Mouse (Mus musculus) cerebellum, adult 9-11 months (tissue): ENCODE measurements around the gene 2810004N23Rik.

Experiments used
- DNase-seq: peaks from one replicate; pipeline ENCODE4 v3.0.0; 2022

The 2810004N23Rik gene

DNA sequence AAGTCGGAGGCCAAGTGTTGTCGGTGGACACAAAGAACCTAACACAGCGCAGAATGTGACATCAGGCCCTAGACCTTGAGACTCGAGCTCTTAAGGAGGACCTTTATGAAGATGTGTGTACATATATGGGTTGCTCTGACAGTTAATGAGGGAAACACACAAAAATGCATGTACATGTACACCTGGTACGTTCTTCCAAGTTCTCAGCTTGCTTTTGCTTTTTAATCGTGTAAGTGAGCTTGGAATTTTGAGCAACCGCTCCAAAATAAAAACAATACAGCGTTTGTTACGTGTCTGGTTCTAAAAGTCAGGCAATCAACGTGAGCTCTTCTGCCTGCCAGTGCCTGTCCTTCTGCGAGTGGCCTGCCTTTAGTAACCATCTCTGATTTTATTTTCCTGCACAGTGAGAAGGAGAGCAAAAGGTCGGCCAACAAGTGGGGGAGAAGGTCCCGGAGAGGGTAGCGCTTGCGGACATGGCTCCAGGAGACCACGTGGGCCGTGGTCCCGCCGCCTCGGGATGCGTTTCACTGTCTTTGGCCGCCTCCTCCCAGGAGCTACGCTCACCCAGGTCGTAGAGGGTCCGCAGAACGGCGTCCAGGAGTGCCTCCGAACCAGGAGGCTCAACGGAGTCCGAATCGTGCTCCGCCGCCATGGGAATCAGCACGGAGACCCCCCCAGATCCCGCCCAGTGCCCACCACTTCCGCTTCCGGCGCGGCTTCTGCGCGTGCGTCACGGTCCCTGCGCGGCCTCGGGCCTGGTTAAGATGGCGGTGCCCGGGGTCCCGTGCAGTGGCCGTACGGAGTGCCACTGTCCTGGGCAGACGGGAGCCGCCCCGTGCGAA, at the start of gene 2810004N23Rik, which contains the start of gene Gnpat:
Gene 2810004N23Rik (minus strand): TSS at position 800 of the 842 bp plus-strand sequence.
Gene Gnpat (plus strand): TSS at position 713 of the 842 bp plus-strand sequence.
- peak; percentile 90 for DNase-seq

- DNase-seq, result peak; percentile 51
These were observed 49.3 kb upstream of the 2810004N23Rik start for GRCm38 (mm10) chr8:124911938-124912872.

- DNase-seq, result peak; percentile 91
These were observed 47.4 kb upstream of the 2810004N23Rik start for GRCm38 (mm10) chr8:124910349-124910748.

DNA sequence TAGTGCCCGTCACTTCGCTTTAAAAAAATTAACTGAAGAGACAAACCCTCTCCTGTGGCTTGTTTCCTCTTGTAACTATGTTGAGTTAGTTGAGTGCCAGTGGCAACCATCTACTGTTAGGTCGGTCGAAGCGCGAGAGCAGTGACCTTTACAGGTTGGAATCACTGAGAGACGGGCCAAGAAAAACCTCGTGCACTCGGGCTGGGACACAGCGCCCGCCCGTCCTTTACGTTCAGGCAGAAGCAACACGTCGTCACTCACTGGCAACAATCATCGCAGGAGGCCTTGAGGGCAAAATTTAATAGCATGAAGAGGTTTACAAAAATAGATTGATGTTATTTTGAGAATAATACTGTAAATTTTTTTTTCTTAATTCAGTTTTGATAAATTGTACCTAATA, 47.0 kb upstream of the 2810004N23Rik start:
- peak; percentile 49 for DNase-seq

GRCm38 (mm10) chr8:124905482-124905881, 42.6 kb upstream of the 2810004N23Rik start:
- no peak for DNase-seq

DNA sequence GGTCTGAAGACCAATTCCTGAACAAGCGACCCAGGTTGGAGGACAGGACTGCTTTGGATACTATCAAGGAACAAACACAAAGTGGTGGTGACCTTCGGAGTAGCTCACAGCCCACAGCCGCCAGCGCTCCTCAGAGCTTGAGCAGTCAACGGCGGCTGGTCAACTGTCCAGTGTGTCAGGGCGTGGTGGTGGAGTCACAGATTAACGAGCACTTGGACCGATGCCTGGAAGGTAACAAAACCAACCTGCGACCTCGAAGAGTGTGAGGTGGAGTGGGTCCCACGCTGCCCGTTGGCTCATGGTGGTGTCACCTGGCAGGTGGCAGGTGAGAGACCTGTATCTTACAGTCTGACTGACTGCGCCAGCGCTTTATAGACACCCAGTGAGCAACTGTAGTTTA, 40.3 kb upstream of the 2810004N23Rik start:
- DNase-seq, result no peak

DNA sequence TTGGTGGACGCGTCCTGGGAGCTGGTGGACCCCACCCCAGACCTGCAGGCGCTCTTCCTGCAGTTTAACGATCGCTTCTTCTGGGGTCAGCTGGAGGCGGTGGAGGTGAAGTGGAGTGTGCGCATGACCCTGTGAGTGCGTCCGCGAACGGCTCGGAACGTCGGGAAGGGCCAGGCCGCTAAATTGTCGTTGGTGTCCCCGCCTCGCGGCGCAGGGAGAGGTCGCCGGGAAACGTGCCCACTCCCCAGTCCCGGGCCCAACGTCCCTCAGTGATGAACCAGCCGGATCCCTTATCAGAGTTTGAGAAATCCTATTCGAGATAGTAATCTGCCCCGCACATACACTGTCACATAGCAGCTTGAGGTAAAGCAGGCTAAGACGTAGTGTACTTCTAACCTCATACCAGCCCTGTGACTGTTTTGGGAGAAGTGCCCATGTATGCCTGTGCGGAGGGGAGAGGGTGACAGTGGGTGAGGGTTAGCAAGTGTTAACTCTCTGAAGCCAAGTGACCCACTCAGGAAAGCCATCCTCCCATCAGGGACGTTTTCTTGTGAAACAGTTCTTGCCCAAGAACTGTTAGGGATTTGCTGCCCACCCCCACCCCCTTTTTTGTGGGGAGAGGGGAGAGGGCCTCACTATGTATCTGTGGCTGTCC, 35.5 kb upstream of the 2810004N23Rik start:
- no peak for DNase-seq

GRCm38 (mm10) chr8:124897386-124898250, 34.7 kb upstream of the 2810004N23Rik start, which contains the start of the genes Exoc8 and Sprtn:
TSS of gene Exoc8 (minus strand) at chr8:124897705.
TSS of gene Sprtn (plus strand) at chr8:124897886.
- peak; percentile 97 for DNase-seq

DNA sequence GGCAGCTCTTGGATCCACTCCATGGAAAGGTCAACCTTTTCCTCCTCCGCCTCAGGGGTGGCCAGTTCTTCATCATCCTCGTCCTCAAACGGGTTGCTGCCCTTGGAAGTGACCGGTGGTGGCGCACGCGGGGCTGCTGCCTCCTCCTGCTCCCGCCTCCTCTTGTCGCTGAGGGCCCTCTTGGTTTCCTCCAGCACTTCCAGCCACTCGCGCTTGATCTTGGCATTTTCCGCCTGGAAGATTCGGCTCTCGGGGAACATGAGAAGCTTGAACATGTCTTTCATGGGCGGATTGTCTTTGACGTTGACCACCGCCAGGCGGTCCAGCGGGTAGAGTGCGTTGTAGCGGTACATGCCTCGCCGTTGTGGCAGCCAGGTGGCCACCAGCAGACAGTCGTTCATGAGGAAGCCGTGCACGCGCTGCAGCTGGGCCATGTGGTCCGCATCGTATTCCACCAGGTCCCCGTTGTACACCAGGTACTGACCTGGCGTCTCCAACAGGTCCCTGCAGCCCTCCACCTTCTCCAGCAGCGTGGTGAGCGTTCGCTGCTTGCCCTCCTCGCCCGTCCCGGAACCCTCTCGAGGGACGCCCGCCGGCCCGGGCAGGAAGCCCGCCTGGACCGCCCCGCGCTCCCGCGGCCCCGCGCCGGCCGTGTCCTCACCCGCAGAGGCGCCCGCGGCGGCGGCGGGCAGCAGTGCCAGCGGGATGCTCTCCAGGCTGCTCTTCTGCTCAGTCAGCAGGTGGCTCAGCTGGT, 33.9 kb upstream of the 2810004N23Rik start:
- DNase-seq, result peak; percentile 85

GRCm38 (mm10) chr8:124896010-124896631, 33.2 kb upstream of the 2810004N23Rik start:
- peak; percentile 42 for DNase-seq

- DNase-seq, result no peak
These were observed 29.7 kb upstream of the 2810004N23Rik start for GRCm38 (mm10) chr8:124892596-124892995.

DNA sequence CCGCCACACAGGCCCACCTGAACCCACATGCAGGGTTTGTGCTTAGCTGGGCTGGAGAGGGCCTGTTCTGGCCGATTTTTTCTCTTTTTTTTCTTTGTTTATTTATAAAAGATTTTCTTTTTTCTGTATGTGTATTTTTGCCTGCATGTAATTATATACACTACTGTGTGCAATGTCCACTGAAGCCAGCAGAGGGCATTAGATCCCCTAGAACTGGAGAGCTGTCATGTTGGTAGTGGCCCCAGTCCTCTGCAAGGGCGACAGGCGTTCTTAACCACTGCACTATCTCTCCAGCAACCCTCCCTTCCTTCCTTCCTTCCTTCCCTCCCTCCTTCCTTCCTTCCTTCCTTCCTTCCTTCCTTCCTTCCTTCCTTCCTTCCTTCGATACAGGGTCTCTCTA, 25.5 kb upstream of the 2810004N23Rik start:
- DNase-seq, result no peak

GRCm38 (mm10) chr8:124878946-124879526, 16.1 kb upstream of the 2810004N23Rik start:
- DNase-seq, result no peak

DNA sequence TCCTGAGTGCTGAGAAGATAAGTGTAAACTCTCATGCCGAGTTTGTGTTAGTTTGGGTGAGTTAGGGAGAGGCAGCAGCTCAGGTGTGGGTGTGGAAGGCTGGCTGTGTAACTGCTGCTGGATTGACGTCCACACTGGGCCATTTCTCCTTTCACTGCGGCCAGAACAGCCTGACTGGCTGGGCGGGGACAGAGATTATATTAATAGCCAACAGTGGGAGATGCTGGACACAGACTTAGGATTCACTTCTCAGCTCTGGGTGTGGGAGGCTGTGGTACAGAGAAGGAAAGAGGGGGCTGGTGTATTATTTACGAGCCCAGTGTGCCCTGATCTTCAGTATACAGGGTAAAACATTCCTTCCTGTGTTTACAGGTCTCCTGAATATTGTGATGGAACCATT, 15.2 kb upstream of the 2810004N23Rik start:
- no peak for DNase-seq

DNA sequence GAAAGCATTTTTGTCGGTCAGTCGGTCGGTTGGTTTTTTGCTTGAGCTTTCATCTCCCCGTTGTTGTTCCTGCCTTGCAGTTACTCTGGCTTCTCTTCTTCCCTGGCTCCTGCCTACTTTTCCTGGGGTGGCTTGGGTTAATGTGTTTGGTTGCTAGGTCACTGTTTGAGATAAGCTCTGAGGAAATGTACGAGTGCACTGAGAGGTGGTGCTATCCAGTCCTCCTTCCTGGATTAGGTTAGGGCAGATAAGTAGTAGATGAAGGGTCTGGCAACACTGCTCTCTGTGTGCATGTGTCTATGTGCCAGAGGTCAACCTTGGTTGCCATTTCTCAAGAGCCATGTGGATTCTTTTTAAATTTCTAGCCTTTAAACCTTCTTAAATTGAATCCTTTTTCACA, 9.8 kb upstream of the 2810004N23Rik start:
- no peak for DNase-seq

DNA sequence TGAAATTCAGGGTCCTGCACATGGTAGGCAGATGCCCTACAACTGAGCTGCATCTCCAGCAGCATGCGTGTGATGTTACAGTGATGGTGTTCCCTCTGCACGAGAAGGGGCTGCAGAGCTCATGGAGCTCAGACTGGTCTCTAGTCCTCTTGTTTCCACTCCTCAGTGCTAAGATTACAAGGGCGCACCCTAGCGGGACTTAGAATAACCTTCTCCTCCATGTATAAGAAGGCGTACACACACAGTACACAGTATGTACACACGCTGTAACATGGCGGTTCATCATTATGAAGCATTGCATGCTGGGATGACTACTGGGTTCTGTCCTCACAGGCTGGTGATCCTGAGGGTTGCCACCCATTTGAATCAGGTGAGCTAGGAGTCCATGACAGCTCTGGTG, 9.2 kb upstream of the 2810004N23Rik start:
- DNase-seq, result no peak

DNA sequence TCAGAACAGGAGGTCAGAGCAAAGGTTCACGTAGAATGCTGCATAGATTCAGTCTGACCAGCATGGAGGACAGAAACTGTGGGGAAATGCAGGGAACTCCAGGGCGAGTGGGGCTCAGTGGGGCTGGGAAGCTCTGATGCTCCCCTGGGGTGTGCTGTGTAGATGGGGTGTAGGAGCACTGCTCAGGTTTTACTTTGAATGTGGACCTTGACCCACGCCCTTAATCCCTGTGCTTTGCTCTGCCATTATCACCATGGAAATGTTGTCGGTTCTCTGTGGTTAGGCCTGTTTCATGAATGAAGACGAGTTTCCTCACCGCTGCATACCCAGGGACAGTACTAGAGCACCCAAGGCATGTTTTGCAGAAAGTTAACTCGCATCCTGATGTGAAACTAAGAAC, 8.6 kb upstream of the 2810004N23Rik start:
- no peak for DNase-seq

DNA sequence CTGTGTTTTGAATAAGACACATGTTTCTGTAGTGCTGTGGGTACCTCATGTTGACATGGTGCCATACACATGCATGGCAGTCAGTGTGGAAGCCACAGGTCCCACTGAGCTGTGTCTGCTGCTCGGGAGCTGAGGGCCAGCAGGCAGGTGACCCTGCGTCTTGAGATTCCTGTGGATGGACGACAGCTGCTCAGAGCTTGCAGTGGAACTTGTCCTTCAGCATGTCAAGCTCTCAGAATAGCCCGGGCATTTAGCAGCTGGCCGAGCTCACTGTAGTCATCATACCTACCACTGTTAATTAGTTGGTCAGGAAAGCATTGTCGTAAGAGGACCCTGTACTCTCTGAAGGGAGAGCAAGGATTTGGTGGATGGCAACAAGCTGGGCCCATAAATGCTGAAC, 6.8 kb upstream of the 2810004N23Rik start:
- no peak for DNase-seq

- DNase-seq, result no peak
These were observed 4.2 kb upstream of the 2810004N23Rik start for GRCm38 (mm10) chr8:124867126-124867525.

DNA sequence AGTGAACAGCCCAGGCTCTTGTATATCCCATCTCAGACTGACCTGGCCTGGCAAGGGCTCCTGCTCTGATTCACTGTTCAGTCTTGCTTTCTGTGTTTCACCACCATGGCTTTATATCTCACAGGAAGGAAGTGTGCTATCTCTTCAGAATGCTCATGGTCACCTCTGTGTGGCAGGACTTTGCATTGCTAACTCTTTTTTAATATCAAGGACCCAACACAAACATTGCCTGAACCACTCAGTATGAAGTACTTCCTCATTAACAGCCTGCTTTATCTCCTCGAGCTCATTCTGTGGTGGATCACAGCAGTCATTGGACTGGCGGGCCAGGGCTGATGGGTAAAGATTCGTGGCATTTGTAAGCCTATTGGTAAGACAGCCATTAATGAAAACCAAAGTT, 3.7 kb upstream of the 2810004N23Rik start:
- no peak for DNase-seq
